Mouse (Mus musculus): ENCODE results near the gene Txnrd3.

Gene Txnrd3

DNA sequence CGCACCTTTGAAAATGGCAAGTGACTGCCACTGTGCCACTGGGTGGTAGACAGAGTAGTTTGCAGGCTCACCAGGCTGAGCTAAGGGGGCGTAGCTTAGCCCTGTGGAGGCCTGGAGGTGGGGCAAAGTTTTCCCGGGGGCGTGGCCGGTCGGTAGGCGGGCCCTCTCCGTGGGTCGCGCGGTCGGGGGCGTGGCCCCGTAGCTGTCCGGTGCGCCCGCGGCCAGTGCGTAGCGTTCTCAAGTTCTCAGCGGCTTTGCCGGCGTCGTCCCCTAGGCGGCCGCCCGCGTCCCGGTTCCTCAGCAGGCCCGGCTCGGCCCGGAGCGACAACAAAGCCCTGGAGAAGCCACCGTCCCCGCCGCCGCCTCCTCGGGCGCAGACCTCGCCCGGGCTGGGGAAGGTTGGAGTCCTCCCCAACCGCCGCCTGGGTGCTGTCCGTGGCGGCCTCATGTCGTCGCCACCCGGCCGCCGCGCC lies at the start of gene Txnrd3:
TSS of gene Txnrd3 (plus strand) at position 191 of the 473 bp plus-strand sequence.
- DNase-seq (ENCODE audit: low read depth): peak; percentile 97

DNA sequence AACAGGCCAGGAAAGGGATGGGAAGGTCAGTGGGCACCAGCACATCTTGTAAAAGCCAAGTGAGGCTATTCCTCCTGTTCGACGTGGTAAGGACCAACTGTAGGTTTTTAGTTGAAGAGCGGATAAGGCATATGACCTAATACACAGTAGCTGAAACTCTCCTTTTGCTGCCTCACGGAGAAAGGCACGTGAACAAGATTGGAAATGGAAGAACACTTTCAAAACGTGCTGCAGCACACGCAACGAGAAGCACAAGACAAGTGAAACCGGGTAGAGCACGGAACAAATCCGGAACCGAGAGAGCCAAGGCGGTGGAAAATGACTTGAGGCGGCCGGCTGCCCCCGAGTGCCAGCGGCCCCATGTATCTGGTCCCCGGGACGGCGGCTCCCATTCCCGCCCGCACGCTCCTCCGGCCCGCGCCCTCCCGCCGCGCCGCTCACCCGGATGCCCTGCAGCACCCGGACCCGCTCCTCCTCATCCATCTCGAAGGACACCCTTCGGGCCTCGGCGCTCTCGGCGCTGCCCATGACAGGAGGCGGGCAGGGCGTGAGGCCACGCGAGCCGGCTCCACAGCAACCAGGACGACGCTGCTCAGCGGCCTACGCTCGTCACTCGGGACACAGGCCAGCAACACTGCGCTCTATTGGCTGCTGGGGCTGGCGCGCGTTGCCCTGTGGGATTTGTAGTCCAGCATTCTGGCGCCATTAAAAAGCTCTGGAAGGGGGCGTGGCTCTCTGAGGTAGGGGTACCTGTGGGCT lies 48.6 kb upstream of the Txnrd3 start, which contains the start of gene Chchd6:
TSS of gene Chchd6 (minus strand) at position 635 of the 759 bp plus-strand sequence.
- DNase-seq (ENCODE audit: low read depth): peak; percentile 99

DNA sequence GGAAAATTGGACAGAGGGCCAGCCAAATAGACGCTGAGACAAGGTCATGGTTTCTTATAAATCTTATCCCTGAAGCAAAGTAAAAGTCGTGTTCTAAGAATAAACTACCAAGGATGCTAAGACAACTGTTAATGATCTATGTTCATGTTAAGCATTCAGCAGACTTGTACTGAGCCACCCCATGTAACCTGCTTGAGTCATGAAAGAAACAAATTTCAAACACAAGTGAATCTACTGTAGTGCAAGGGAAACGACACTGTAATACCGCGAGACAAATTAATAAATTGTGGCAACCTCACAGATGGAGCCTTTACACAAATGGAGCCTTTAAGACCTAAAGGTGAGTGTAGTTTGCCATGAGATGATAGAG lies 48.0 kb upstream of the Txnrd3 start:
- no peak for DNase-seq (ENCODE audit: low read depth)

DNA sequence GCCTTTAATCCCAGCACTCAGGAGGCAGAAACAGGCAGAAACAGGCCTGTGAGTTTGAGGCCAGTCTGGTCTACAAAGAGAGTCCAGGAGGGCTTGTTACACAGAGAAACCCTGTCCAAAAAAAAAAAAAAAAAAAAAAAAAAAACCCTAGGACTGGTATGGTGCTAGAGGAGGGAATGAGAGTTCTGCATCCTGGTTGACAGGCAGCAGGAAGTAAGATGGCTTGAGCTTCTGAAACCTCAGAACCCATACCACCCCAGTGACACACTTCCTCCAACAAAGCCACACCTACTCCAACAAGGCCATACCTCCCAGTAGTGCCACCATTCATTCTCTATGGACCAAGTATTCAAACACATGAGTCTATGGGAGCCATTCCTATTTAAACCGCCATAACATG lies 47.3 kb upstream of the Txnrd3 start:
- no peak for DNase-seq (ENCODE audit: low read depth)

DNA sequence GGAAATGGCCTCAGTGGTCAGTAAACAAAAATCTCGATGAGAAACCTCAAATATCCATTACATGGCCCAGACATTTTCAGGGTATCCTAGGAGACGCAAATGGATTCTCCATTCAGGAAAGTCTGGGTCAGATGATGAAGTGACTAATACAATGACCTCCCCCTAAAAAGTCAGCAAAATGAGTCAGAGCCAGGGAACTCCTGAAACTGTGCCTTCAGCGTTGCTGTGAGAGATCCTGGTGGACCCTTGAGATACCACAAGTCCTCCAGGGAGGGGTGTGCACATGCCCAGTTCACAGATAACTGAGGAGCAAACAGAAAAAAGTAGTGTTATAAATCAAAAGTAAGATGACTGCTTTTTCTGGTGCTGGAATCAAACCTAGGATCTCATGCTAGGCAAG lies 37.7 kb upstream of the Txnrd3 start:
- no peak for DNase-seq (ENCODE audit: low read depth)

DNA sequence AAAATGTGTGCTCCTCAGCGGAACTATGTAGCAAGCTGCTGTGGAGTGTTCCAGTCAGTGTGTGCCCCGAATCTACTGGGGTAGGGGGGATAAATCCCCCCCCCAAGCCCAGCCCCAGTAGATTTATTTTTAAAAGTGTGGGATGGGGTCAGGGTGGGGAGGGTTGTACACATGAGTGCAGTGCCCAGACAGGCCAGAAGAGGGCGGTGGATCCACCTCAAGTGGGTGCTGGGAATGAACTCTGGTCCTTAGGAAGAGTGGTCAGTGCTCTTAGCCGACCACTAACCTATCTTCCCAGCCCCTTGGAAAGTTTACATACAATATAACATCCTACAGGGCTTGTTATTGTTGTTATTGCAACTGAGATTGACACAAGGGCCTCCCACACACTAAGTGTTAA lies 35.8 kb upstream of the Txnrd3 start:
- DNase-seq (ENCODE audit: low read depth): peak; percentile 21

DNA sequence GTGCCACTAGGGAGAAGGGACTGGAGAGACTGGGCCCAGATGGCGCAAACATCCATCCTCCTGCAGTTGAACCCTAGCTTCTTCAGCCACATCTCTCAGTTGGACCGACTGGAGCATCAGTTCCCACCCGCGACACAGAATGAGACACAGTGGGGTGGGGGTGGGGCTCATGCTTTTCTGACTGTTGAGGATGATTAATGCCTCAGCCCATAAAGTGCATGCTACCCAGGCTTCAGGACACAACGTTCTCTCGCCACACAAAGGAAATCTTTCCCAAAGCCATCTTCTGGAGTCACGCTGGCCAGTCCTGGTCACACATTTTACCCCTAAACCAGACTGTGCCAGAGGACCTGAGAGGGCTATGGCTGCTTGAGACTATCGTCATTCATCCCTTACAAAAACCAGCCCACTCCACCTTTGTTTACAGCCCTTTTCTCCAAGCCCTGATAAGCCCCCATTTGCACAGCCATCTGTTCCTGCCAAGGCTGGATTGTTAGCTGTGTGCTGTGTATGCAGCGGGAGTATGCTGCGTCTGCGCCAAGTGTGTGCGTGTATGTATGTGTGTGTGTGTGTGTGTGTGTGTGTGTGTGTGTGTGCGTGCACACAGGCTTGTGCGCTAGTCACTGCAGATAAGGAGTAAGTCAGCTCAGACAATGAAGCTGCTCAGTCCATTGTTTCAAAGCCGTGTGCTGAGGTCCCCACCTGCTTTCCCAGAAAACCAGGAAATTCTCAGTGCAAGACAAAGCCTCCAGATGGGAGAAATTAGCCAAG lies 30.3 kb upstream of the Txnrd3 start:
- DNase-seq (ENCODE audit: low read depth): peak; percentile 25

DNA sequence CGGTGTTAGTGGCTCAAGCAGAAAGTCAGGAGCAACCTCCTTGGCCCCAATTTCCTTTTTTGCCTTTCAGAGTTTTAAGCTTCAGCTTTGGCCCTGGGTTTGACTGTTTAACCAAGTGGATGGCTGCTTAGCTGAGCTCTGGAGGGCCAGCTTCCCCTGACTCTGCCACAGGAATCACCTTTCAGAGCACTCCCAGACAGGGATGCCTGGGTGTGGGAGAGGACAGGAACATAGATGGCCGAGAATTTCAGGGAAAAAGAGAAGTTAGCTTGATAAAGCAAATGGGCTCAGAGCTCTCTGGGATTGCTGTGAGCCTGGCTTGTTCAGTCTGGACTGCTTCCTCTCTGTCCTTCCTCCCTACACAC lies 29.7 kb upstream of the Txnrd3 start:
- no peak for DNase-seq (ENCODE audit: low read depth)

DNA sequence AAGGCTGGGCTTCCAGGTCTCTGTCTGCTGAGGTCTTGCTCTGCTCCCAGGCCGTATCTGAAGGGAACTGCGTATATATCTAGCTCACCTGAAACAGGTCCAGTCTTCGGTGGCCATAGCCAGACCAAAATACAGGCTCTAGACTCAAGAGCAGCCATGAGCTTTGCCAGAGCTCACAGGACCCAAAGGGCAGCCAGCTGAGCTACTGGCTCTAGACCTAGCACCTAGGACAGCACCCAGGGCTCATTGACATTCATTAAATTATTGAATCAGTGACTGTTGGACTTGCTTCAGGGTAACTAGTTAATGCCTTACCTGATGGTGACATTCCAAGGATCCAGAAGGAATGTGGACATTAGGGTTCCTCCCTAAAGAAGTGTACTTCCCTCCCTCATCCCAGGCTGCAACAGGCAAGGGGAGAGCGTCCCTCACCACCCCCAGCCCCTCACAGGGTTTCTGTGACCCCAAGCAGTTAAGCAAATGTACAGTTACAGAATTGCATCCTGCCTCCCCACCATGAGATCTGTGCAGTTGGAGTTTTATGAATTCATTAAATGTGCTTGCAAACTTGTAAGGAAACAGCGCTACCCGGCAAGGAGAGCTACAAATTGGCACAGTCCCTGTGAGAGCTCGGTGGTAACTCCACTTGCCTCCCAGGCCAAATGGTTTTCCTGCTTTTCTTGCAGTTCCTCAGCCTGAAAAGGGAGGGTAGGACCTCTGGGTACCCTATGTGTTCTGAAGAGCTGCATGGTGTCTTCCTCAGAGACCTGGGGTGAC lies 29.0 kb upstream of the Txnrd3 start:
- DNase-seq (ENCODE audit: low read depth): peak; percentile 51

DNA sequence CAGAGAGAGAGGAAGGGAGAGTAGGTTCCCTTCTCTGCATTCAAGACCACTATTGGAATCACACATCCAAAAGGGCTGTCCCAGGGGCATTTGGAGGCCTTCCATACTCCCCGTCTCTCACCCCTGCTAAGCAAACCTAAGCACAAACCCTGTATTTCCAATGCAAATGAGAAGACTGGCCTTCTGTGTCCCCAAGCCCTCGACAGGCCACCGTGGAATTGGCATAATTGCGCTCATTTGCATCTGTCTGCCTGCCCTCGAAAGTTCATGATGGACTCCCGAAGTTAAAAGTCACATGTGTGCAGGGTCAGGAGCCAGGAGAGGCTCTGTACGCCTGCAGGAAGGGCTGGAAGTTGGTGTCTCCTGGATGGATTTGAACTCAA lies 28.4 kb upstream of the Txnrd3 start:
- no peak for DNase-seq (ENCODE audit: low read depth)

DNA sequence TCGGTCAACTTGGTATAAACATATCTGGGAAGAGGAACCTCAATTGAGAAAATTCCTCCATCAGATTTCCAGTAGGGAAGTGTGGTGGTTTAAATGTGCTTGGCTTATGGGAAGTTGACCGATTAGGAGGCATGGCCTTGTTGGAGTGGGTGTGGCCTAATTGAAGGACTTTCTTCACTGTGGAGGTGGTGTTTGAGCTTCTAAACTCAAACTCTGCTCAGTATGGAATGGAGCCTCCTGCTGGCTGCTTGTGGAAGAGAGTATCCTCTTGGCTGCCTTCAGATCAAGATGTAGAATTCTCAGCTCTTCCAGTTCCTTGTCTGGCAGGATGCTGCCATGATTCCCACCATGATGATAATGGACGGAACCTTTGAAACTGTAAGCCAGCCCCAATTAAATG lies 21.1 kb upstream of the Txnrd3 start:
- peak; percentile 53 for DNase-seq (ENCODE audit: low read depth)

DNA sequence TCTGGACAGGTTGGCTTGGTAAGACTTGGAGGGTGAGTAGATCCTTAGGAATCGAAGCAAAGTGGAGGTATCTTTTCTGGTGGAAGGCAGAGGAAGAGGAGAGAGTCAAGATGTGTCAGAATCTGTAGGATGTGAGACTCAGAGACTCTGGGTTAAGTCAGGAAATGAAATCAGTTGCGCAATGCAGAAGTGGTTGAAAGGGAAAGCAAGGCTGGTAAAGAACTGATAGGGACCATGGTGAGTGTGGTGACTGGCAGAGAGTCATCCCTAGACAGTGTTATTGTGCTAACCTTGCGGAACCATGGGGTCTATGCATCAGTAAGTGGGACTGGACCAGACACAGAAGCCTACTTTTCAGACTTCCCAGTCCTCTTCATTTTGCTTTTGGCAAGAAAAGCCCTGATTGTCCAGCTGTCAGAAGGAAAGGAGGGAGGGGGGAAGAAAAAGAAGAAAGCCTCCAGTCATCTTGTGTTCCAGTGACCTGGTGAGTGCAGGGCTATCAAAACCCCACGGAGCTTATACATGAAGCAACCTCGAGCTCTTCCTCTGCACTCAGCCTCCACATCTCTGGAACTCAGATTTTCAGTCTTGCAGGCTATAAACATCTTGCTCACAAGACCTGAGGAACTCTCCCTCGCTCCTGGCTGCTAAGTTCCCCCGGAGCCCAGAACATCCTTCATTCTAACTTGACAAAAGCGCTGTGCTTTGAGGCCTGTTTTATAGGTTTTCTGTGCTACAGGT lies 15.6 kb upstream of the Txnrd3 start:
- no peak for DNase-seq (ENCODE audit: low read depth)

DNA sequence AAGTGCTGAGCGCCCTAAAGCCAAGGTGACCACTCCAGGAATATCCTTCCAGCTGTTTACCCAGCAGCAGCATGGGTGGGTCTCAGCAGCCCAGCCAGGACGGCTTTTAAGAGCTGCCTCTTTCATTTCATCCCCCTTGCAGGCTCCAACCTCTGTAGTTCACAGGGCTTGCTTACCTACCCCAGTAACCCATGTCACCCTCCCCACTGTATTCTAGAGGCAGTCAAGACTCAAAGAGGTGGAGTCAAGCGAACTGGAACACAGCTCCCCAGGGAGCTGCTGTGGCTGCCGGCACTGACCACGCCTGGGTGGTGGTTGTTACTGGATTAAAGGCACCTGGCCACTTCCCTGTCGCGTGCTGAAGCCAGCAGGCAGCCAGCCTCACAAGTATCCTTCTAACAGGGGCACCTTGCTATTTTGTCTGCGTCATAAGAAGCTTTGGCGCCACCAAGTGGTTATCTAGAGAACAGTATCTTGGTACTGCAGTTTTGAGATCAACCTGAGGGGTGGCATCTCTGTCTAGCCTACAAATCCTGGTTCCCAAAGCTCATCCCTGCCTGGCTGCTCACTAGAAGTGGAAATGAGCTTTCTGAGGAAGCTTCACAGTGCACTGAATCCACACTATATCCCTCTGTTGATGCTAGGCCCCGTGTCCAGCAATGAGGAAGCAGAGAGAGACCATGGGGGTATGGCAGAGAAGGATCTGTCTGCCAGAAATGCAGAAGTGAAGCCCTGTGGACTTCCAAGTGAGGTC lies 11.8 kb upstream of the Txnrd3 start:
- peak; percentile 94 for DNase-seq (ENCODE audit: low read depth)

DNA sequence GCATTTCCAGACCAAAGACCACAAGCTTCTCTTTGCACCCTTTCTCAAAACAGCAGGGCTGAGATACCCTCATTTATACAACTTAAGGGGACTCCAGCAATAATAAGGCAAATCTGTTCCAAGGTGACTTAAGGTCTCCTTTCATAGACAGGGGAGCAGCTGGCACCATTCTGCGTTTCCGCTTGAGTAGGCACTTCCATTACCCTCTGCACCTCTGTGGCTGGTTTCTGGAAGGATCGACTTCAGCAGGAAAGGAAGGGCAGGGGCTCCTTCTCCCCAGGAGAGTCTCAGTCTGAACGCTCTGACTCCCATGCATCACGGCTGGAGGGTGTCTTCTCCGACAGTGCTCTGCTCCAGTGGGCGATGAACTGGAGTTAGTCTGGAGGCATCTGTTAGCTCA lies 10.7 kb upstream of the Txnrd3 start:
- DNase-seq (ENCODE audit: low read depth): no peak

DNA sequence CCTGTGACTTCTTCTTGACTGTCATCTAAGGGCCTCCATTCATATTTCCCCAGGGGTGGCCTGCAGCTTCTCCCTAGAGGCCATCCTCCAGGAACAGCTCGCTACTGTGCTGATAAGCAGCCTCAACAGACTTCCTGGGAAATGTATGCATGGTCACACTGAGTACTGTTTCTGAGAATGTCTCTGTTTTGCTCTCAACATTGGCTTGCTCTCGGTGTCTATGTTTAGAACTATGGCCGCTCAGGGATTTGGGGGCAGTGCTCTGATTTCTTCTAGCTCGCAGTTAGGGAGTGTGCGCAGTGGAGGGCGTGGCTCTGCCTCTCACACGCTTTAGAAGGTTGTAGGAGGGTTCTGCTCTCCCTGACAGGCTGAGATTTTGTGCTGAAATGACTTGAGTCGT lies 9.4 kb upstream of the Txnrd3 start:
- DNase-seq (ENCODE audit: low read depth): no peak

DNA sequence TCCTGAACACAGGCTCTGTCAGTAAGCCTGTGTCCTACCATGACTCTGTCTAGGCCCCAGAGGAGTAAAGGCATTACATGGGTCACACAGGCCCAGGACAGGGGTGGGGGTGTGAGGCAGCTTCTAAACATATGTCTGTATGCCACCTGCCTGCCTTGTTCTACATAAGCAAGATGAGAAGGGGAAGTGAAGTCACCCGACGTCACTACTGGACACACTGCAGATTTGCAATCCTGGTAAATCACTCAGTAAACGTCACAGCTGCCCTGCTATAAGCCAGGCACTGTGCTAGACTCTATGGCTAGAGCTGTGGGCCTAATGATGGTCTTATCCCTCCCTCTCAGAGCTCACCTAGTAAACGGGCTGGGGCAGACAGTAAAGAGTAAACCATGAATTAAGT lies 5.8 kb upstream of the Txnrd3 start:
- DNase-seq (ENCODE audit: low read depth): no peak

DNA sequence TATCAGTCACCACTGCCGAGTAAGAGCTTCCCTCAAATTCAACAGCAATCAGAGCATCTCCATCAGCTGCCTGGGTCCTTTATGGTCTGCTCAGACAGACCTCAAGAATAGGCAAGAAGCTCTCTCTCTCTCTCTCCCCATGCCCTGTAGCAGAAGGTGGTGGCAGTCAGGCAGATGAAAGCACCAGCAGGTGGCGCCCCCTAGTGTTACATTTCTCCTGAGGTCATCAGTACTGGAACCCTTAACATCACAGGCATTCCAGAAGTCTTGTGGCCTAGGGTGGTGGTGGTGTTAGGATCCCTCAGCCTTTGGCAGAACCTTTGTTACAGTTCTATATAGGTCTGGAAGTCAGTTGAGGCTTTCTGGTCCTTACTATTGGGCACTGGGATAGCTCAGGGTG lies 4.8 kb upstream of the Txnrd3 start:
- peak; percentile 56 for DNase-seq (ENCODE audit: low read depth)

DNA sequence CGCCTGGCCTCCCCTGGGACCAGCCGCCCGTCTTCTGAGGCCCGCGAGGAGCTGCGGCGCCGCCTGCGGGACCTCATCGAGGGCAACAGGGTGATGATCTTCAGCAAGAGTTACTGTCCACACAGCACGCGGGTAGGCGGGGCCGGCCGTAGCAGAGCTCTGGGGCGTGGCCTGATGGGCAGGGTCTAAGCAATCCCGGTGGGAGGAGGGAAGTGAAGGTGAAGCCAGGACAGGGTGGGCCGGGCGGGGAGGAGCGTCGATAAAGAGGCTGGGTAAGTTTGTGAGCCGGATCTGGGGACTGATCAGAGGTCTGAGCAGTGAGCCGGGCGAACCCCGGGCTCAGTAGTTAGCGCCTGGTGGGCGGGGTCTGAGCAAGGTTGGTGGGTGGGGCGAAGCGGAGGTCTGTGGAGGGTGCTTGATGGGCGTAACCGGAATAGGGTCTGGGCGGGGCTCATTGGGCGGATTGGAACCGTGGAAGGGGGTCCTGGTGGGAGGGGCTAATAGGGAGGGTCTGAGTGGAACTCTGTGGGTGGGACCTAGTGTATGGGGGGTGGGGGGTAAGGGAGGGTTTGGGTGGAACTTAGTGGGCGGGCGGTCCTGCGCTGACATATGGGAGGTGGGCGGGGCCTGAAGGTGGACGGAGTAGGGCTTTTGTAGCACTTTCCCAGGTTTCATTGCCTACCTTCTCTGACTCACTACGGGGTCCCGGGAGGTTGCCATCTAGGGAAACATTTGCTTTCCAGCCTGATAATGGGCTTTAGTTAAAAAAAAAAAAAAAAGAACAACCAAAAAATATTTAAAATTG lies 685 bp downstream of the Txnrd3 start:
- peak; percentile 97 for DNase-seq (ENCODE audit: low read depth)

DNA sequence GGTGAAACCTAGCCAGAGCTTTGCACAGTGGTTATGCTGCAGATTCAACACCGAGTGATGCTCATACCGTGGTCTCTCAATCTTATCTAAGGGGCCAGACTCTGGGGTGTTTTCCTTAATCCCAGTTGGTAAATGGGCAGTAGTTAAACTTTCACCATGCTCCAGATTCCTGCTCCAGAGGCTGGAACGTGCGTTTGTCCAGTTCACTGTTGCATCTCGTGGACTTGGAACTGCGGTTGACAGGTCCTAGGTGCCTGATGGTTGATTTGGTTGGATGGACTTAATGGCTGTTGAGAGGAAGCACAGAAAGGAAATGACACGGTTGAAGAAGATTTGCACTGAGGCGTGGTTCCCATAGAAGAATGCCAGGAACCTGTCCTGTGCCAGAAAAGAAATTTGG lies 6.1 kb downstream of the Txnrd3 start:
- DNase-seq (ENCODE audit: low read depth): no peak

DNA sequence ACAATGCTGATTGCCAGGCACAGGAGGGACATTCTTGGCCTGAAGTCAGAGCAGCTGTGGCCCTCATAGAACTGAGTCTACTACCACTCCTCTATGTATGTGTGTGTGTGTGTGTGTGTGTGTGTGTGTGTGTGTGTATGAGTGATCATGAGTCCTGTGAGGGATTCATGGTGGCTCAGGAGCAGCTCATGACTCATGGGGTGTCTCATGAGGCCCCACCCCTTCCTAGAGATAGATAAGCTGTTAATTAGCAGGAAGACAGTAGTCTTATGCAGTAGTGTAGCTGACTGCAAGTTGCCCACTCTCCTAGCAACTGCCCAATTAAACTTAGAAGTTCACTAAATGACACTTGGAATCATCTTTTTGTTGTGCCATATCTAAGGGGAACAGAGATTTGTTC lies 8.0 kb downstream of the Txnrd3 start:
- DNase-seq (ENCODE audit: low read depth): no peak
